Comparison of ENCODE assay signal across 12 mouse cellular contexts in genomic region chr2:109675051-109675450, GRCm38 (mm10). TPM values are rescaled to one million over a fixed set of nuclear protein-coding genes. Genes with fewer than 3 reads are reported as not detected.
DNase-seq lines count a peak whose midpoint lies in the region; ATAC-seq and TF ChIP-seq lines count a peak whose summit lies in the region.
"Had no signal": no experiment of that assay in that cellular context is flagged by ENCODE, and none has a peak within 500 bp of the region (broad histone marks: within the 10 kb centered on the region; RNA-seq: fewer than 3 reads in every experiment).

No protein-coding gene starts in this region.

- no peak for TF ChIP-seq EP300 in lung, postnatal 0 days (IDR thresholded peaks at IDR 0.05)

- peak overlapping the region; percentile 78; the same call in 1 of the 2 replicates for H3K4me2 ChIP-seq in forebrain, embryonic 14.5 days (ENCODE audit: low read length)
- peak overlapping the region; percentile 96 for H3K4me2 ChIP-seq in hindbrain, postnatal 0 days (ENCODE audit: low read depth, low read length)
- H3K4me2 ChIP-seq in neural tube, embryonic 15.5 days = peak overlapping the region; percentile 97
- no peak overlapping the region for H3K4me2 ChIP-seq in lung, postnatal 0 days (replicated peaks; ENCODE audit: low read depth, low read length)

- 8% methylated on average over 11 of the region's 11 CpGs for WGBS in forebrain, embryonic 14.5 days
- 8% methylated on average over 11 of the region's 11 CpGs for WGBS in hindbrain, postnatal 0 days
- WGBS in neural tube, embryonic 15.5 days = 8% methylated on average over 11 of the region's 11 CpGs
- WGBS in lung, postnatal 0 days = 12% methylated on average over 11 of the region's 11 CpGs

- peak; percentile 7 to 14 for DNase-seq in right cerebral cortex, adult 2 months (ENCODE audit: low spot score in 2 of 2)
- no peak for DNase-seq in right cerebral cortex, postnatal 14 days
- no peak for DNase-seq in forebrain, embryonic 14.5 days (ENCODE audit: low spot score)
- DNase-seq in hindbrain, postnatal 0 days (ENCODE audit: low spot score) = no peak
- DNase-seq in natural killer cell, adult 2 months (ENCODE audit: low spot score in 2 of 2) = no peak
- no peak for DNase-seq in kidney, postnatal 4 days
- no peak for DNase-seq in lung, postnatal 0 days (ENCODE audit: low spot score)
- DNase-seq: heart, postnatal 36 days; spleen, adult 18-20 months had no signal

- H3K27me3 ChIP-seq in forebrain, embryonic 14.5 days (replicated peaks; ENCODE audit: control insufficient read depth, insufficient read depth, low read length) = peaks cover 41% of the 10 kb centered on the region
- H3K27me3 ChIP-seq in hindbrain, postnatal 0 days (ENCODE audit: insufficient read depth, low read length) = peaks cover 30% of the 10 kb centered on the region
- peaks cover 46% of the 10 kb centered on the region for H3K27me3 ChIP-seq in neural tube, embryonic 15.5 days (replicated peaks)
- H3K27me3 ChIP-seq in lung, postnatal 0 days (replicated peaks; ENCODE audit: insufficient read depth, low read length) = peaks cover 55% of the 10 kb centered on the region

- H3K9ac ChIP-seq in forebrain, embryonic 14.5 days (ENCODE audit: low read length) = no peak overlapping the region
- H3K9ac ChIP-seq in hindbrain, postnatal 0 days (replicated peaks; ENCODE audit: low read length) = no peak overlapping the region
- H3K9ac ChIP-seq in neural tube, embryonic 15.5 days (replicated peaks) = no peak overlapping the region
- H3K9ac ChIP-seq in lung, postnatal 0 days (replicated peaks; ENCODE audit: low read depth) = no peak overlapping the region

- no peaks in the 10 kb centered on the region for H3K9me3 ChIP-seq in forebrain, embryonic 14.5 days (replicated peaks; ENCODE audit: control insufficient read depth, low read length)
- no peaks in the 10 kb centered on the region for H3K9me3 ChIP-seq in hindbrain, postnatal 0 days (ENCODE audit: low read length)
- no peaks in the 10 kb centered on the region for H3K9me3 ChIP-seq in neural tube, embryonic 15.5 days (replicated peaks)
- no peaks in the 10 kb centered on the region for H3K9me3 ChIP-seq in lung, postnatal 0 days (ENCODE audit: low read length)

- no peak overlapping the region for H3K27ac ChIP-seq in forebrain, embryonic 14.5 days (ENCODE audit: low read depth, low read length)
- no peak overlapping the region for H3K27ac ChIP-seq in hindbrain, postnatal 0 days
- H3K27ac ChIP-seq in neural tube, embryonic 15.5 days (replicated peaks) = no peak overlapping the region
- H3K27ac ChIP-seq in lung, postnatal 0 days (ENCODE audit: low read length) = no peak overlapping the region
- H3K27ac ChIP-seq: kidney, postnatal 0 days had no signal

- peaks cover 13% of the 10 kb centered on the region; the same call in 1 of the 2 replicates for H3K4me1 ChIP-seq in forebrain, embryonic 14.5 days (ENCODE audit: control insufficient read depth, insufficient read depth, low read length)
- H3K4me1 ChIP-seq in hindbrain, postnatal 0 days (ENCODE audit: insufficient read depth, low read length) = peaks cover 8% of the 10 kb centered on the region; the same call in 1 of the 2 replicates
- H3K4me1 ChIP-seq in neural tube, embryonic 15.5 days = peaks cover 49% of the 10 kb centered on the region
- no peaks in the 10 kb centered on the region; the same call in 1 of the 2 replicates for H3K4me1 ChIP-seq in lung, postnatal 0 days (ENCODE audit: insufficient read depth, low read depth, low read length)

- ATAC-seq in forebrain, embryonic 14.5 days = no peak
- no peak for ATAC-seq in hindbrain, postnatal 0 days
- ATAC-seq in neural tube, embryonic 15.5 days (ENCODE audit: low FRiP score) = no peak
- no peak for ATAC-seq in lung, postnatal 0 days
- ATAC-seq: CD4-positive, CD25-positive, alpha-beta regulatory T cell, adult 4 months had no signal

- no peaks in the 10 kb centered on the region for H3K36me3 ChIP-seq in forebrain, embryonic 14.5 days (ENCODE audit: control insufficient read depth, insufficient read depth, low read length)
- H3K36me3 ChIP-seq in hindbrain, postnatal 0 days (ENCODE audit: insufficient read depth, low read length) = no peaks in the 10 kb centered on the region
- no peaks in the 10 kb centered on the region for H3K36me3 ChIP-seq in neural tube, embryonic 15.5 days
- H3K36me3 ChIP-seq in lung, postnatal 0 days (ENCODE audit: insufficient read depth, low read length) = no peaks in the 10 kb centered on the region

- TF ChIP-seq CTCF in hindbrain, postnatal 0 days (IDR thresholded peaks at IDR 0.05; ENCODE audit: low read depth) = no peak
- TF ChIP-seq CTCF in lung, postnatal 0 days (IDR thresholded peaks at IDR 0.05) = no peak

- peak overlapping the region; percentile 36; the same call in 1 of the 2 replicates for H3K4me3 ChIP-seq in forebrain, embryonic 14.5 days (ENCODE audit: low read depth, low read length)
- H3K4me3 ChIP-seq in hindbrain, postnatal 0 days (ENCODE audit: low read length) = peak overlapping the region; percentile 67
- H3K4me3 ChIP-seq in neural tube, embryonic 15.5 days (replicated peaks) = peak overlapping the region; percentile 66
- no peak overlapping the region for H3K4me3 ChIP-seq in lung, postnatal 0 days (ENCODE audit: low read depth, low read length)

RNA-seq across cellular contexts. Expression of gene Bdnf, which starts 0.6 kb away (rescaled TPM):
- polyA plus RNA-seq in forebrain, embryonic 14.5 days (2014; fragmentation: Nextera tagmentation; extraction: Ambion mirVana) = 2.0 and 2.9 TPM in 2 replicates
- total RNA-seq in hindbrain, postnatal 0 days (2014; rRNA removed) = 3.9 and 5.6 TPM in 2 replicates
- polyA plus RNA-seq in hindbrain, postnatal 0 days (2015; fragmentation: Nextera tagmentation; extraction: Ambion mirVana) = 6.8 and 7.6 TPM in 2 replicates
- 5.5 and 5.9 TPM in 2 replicates for polyA plus RNA-seq in neural tube, embryonic 15.5 days (2015; fragmentation: Nextera tagmentation; extraction: Ambion mirVana)
- 0.78 and 0.82 TPM in 2 replicates for polyA plus RNA-seq in lung, postnatal 0 days (2015; fragmentation: Nextera tagmentation; extraction: Ambion mirVana)
- polyA plus RNA-seq: CD4-positive, CD25-positive, alpha-beta regulatory T cell, adult 4 months had no signal

Comparison
In these comparisons a context has a peak if more than half of its experiments do, and no peak if none do; other contexts are left out.
1. DNase-seq: peak in right cerebral cortex, adult 2 months (2 of 2); none in right cerebral cortex, postnatal 14 days (single experiment), forebrain, embryonic 14.5 days (single experiment), hindbrain, postnatal 0 days (single experiment), natural killer cell, adult 2 months (0 of 2), kidney, postnatal 4 days (0 of 2) and lung, postnatal 0 days (single experiment).